Mouse (Mus musculus) cerebellum, adult 2 months (tissue): ENCODE measurements around the gene Ghrh.

Experiments
- CTCF ChIP-seq: fragments of 200-500 bp; IDR thresholded peaks from 2 replicates; pipeline ENCODE4 v1.5.1; 2011; ENCODE audit warnings: low read depth, mild to moderate bottlenecking, control low read depth, low read length, moderate library complexity, borderline replicate concordance; ENCODE audit not compliant: insufficient read depth
- POLR2A ChIP-seq: fragments of 200-500 bp; IDR thresholded peaks from 2 replicates; pipeline ENCODE4 v1.6.1; 2011; ENCODE audit warnings: low read length, control low read depth, borderline replicate concordance; ENCODE audit not compliant: insufficient read depth

GRCm38 (mm10) chr2:157366762-157367161, 19.5 kb upstream of the Ghrh start:
- no peak for TF ChIP-seq POLR2A
- no peak for TF ChIP-seq CTCF
